Mouse (Mus musculus) megakaryocyte, embryonic 14.5 days (primary cell): ENCODE results near the gene Armc5. TPM values are rescaled to one million over a fixed set of nuclear protein-coding genes. Genes with fewer than 3 reads are reported as not detected.

Experiments
- H3K27me3 ChIP-seq: replicated peaks from 2 replicates; pipeline ENCODE3; 2012; ENCODE audit warnings: inconsistent platforms
- H3K36me3 ChIP-seq: replicated peaks from 2 replicates; pipeline ENCODE3; 2012; ENCODE audit warnings: low read length, inconsistent platforms, mixed read lengths
- H3K4me1 ChIP-seq: 2 replicates; pipeline ENCODE4 v1.6.1; 2012; ENCODE audit warnings: inconsistent platforms
- H3K4me3 ChIP-seq: replicated peaks from 2 replicates; pipeline ENCODE3; 2012; ENCODE audit warnings: moderate library complexity, mild to moderate bottlenecking, inconsistent platforms
- H3K9me3 ChIP-seq: 2 replicates; pipeline ENCODE4 v1.6.1; 2012; ENCODE audit warnings: inconsistent platforms
- FLI1 ChIP-seq: IDR thresholded peaks from 2 replicates; pipeline ENCODE4 v1.6.1; 2012; ENCODE audit warnings: low read length, inconsistent platforms, mixed read lengths
- GATA1 ChIP-seq: IDR thresholded peaks from 3 replicates; pipeline ENCODE4 v1.6.1; 2012; ENCODE audit warnings: mixed read lengths, low read length, inconsistent platforms, borderline replicate concordance
- polyA plus RNA-seq: library from polyadenylated mRNA; stranded (reverse); fragments of >175 nt; gene quantifications from 2 replicates; pipeline ENCODE4 v1.2.3, GENCODE M21; 2012; ENCODE audit warnings: low replicate concordance; ENCODE audit not compliant: insufficient read depth

Gene Armc5
- polyA plus RNA-seq, 1 experiment = 23.8 TPM

DNA sequence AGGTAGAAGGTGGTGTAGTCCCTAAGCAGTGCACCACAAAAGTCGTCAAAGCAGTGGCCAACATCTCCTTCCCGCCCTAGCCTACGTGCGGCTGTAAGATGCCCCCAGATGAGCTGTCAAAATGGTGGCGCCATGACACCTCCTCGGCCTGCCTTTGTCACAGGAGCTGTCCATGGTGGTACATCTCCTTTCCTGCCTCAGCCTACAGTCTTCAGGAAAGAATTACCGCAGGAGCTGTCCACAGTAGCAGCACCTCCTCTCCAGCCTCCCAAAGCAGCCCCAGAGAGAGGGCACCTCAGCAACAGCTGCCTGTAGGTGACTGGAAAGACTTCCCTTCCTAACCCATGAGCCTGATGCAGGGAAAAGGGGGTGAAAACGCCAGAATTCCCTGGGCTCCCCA is 5.4 kb upstream of the Armc5 start:
- TF ChIP-seq FLI1 (no peak), GATA1 (no peak)
- Histone ChIP-seq H3K4me3 (peak overlapping the region; percentile 31), H3K36me3 (peaks cover 8% of the 10 kb centered on the region)

DNA sequence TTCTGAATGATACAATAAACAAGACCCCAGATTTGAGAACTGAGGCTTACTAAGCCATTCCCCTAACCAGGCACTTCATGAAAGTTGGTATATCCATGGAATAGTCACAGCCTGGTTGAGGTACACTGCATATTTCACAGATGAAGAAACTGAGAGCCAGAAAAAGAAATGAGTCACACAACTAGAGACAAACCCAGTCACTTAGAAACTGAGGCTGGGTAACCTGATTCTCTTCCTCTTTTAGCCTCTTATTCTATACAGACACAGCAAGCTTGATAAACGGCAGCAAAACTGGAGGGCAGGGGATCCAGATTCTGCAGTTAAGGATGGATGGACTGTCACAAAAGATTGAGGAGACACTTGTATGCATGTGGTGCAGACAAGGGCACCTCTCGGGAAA is 2.3 kb upstream of the Armc5 start:
- Histone ChIP-seq H3K4me1 (peaks cover 31% of the 10 kb centered on the region), H3K27me3 (peaks cover 2% of the 10 kb centered on the region), H3K36me3 (peaks cover 15% of the 10 kb centered on the region), H3K9me3 (peaks cover 7% of the 10 kb centered on the region), H3K4me3 (no peak overlapping the region)
- TF ChIP-seq FLI1 (no peak), GATA1 (no peak)

More for the DNA sequence above, 5.4 kb upstream of the Armc5 start:
- peaks cover 4% of the 10 kb centered on the region for H3K27me3 ChIP-seq
- peaks cover 10% of the 10 kb centered on the region for H3K9me3 ChIP-seq
- peaks cover 14% of the 10 kb centered on the region for H3K4me1 ChIP-seq

DNA sequence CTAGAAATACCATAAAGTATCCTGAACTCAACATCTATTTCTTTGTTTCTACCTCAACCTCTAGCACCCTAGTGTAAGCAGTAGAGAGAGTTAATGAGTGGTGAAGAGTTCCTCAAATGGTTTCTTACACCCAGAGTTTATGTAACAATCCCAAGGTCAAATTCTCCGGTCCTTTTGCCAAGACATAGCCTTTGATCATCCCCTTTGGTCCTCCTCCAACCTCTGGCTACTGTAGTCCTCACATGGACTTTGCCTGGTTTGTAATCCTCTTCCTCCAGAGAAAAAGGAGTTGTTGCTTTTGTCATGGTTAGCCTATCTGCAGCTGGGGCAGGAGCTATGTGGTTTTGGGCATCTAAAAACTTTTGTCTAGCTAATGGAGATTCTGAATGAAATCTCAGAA is 1.7 kb upstream of the Armc5 start:
- TF ChIP-seq FLI1 (no peak), GATA1 (no peak)
- peaks cover 38% of the 10 kb centered on the region for H3K4me1 ChIP-seq
- H3K36me3 ChIP-seq = peaks cover 22% of the 10 kb centered on the region
- H3K9me3 ChIP-seq = peaks cover 7% of the 10 kb centered on the region
- H3K4me3 ChIP-seq = no peak overlapping the region
- peaks cover 2% of the 10 kb centered on the region for H3K27me3 ChIP-seq

DNA sequence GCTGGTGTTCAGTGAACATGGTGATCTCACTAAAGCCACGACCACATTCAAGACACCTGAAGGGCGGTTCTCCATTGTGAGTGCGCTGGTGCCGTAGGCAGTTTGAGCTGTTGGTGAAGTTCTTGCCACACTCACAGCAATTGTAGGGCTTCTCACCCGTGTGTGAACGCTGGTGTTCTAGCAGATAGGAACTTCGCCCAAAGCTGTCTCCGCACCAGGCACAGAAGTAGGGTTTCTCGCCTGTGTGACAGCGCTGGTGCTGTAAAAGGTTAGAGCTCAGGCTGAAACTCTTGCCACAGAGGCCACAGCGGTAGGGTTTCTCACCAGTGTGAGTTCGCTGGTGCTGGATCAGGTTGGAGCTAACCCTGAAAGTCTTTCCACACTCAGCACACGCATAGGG is 716 bp upstream of the Armc5 start:
- peaks cover 5% of the 10 kb centered on the region for H3K9me3 ChIP-seq
- peaks cover 2% of the 10 kb centered on the region for H3K27me3 ChIP-seq
- H3K4me1 ChIP-seq = peaks cover 47% of the 10 kb centered on the region
- H3K36me3 ChIP-seq = peaks cover 32% of the 10 kb centered on the region
- H3K4me3 ChIP-seq = no peak overlapping the region
- TF ChIP-seq GATA1 (no peak), FLI1 (no peak)

DNA sequence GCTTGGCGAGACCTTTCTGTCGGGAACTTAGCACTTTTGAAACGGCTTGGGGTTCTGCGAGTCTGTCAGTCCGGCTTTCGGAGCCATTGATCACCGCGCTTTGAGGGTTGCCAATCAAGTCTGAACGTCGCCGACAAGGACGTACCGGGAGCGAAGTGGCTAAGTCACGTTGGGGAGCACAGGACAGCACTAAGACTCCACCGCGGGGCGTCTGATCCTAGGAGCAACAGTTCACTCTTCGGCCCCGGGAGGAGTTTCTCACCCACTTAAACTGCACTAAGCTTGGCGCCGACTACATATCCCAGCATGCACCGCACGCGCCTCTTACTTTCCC is 418 bp downstream of the Armc5 start:
- H3K4me3 ChIP-seq = peak overlapping the region; percentile 96
- peaks cover 43% of the 10 kb centered on the region for H3K36me3 ChIP-seq
- peaks cover 52% of the 10 kb centered on the region for H3K4me1 ChIP-seq
- no peaks in the 10 kb centered on the region for H3K27me3 ChIP-seq
- H3K9me3 ChIP-seq = no peaks in the 10 kb centered on the region
- TF ChIP-seq GATA1 = no peak
- TF ChIP-seq FLI1 = no peak

DNA sequence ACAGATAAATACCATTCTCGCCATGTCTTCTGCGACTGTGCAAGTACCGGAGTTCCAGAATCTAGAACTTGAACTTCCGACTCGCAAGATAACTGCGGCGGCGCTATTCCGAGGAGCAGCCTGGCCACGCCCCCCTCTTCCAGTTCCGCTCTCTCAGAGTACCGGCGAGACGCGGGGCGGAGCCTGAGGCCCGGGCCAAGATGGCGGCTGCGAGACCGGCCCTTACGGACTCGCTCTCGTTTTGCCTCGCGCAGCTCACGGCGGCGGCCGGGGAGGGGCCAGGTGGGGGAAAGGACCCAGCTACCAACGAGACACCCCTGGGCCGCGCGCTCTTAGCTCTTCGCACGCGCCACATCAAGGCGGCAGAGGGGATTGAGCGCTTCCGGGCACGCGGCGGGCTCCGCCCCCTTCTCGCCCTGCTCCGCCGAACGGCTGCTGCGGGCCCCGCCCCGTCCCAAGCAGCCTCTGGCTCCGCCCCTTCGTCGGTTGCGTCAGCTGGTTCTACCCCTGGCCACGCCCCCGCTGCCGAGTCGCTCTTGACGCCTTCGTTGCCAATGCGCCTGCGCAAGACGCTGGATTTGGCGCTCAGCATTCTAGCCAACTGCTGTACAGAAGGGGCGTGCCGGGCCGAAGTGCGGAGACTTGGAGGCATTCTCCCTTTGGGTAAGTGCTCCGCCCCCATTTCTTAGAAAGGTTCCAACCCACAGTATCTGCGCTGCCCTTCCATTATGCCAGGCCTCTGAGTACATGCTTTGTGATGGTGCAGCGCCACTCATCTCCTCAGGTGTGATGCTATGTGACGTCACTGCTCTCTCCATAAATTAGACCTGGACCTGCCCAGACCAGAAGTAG is 1.0 kb downstream of the Armc5 start, which contains the start of gene 9130023H24Rik:
Gene 9130023H24Rik (minus strand): TSS at position 105 of the 852 bp plus-strand sequence.
- no peak for TF ChIP-seq FLI1
- no peak for TF ChIP-seq GATA1
- no peaks in the 10 kb centered on the region for H3K9me3 ChIP-seq
- H3K4me1 ChIP-seq = peaks cover 52% of the 10 kb centered on the region
- peak within 1 kb of the TSS; percentile 96 for H3K4me3 ChIP-seq
- no peaks in the 10 kb centered on the region for H3K27me3 ChIP-seq
- peaks cover 49% of the 10 kb centered on the region for H3K36me3 ChIP-seq

DNA sequence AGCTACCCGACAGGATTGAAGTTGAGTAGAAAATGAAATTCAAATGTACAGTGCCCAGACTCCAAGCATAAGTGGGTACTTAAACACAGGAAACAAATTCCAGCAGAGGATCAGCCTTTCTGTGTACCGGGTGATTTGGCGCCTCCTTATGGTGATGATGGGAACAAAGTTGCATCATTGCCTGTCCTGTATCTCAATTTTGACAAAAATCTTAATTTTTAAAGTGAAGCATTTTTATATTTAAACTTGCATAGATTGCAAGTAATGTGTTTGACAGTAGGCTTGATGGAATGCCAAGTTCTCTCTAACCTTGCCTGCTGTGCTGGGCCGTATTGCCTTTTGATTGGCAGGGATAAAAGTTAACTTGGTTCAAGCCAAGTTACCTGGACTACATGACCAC is 1.8 kb downstream of the Armc5 start:
- peaks cover 52% of the 10 kb centered on the region for H3K4me1 ChIP-seq
- peaks cover 54% of the 10 kb centered on the region for H3K36me3 ChIP-seq
- H3K27me3 ChIP-seq = no peaks in the 10 kb centered on the region
- no peaks in the 10 kb centered on the region for H3K9me3 ChIP-seq
- peak overlapping the region; percentile 96 for H3K4me3 ChIP-seq
- TF ChIP-seq FLI1 = no peak
- no peak for TF ChIP-seq GATA1

DNA sequence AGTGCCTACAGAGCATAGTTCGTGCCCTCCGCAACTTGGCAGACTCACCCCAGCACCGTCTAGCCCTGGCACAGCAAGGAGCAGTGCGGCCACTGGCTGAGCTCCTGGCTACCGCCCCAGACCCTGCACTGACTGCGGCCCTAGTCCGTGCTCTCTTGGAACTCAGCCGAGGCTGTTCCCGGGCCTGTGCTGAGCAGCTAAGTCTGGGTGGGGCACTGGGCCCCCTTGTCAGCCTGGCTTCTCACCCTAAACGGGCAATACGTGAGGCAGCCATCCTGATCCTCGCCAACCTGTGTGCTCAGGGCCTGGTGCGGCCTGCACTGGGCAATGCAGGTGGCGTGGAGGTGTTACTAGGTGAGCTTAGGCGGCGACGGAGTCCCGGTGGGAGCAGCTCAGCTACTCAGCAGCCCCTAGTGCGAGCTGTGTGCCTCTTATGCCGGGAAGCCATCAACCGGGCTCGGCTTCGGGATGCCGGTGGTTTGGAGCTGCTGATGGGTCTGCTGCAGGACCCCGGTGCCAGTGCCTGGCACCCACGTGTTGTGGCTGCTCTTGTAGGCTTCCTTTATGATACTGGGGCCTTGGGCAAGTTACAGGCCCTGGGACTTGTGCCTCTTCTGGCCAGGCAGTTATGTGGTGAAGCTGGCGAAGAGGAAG is 3.1 kb downstream of the Armc5 start:
- Histone ChIP-seq H3K9me3 (no peaks in the 10 kb centered on the region), H3K27me3 (no peaks in the 10 kb centered on the region), H3K4me1 (peaks cover 47% of the 10 kb centered on the region), H3K36me3 (peaks cover 67% of the 10 kb centered on the region), H3K4me3 (peak overlapping the region; percentile 29)
- TF ChIP-seq FLI1 (no peak), GATA1 (no peak)

DNA sequence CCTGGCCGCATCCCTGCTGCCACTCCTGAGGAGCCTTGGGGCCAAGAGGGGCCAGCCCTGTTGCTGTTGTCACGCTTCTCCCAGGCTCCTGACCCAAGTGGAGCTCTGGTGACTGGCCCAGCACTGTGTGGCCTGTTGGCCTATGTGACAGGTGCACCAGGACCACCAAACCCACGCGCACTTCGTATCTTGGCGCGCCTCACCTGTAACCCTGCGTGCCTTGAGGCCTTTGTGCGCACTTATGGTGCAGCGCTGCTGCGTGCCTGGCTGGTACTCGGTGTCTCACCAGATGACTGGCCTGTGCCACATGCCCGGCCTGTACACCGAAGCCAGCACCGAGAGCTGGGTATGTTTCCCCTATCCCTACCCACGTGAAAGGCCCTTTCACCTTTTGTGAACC is 5.2 kb downstream of the Armc5 start:
- Histone ChIP-seq H3K36me3 (peaks cover 65% of the 10 kb centered on the region), H3K9me3 (no peaks in the 10 kb centered on the region), H3K4me3 (no peak overlapping the region), H3K4me1 (peaks cover 44% of the 10 kb centered on the region), H3K27me3 (peaks cover 2% of the 10 kb centered on the region)
- TF ChIP-seq FLI1 (no peak), GATA1 (no peak)

DNA sequence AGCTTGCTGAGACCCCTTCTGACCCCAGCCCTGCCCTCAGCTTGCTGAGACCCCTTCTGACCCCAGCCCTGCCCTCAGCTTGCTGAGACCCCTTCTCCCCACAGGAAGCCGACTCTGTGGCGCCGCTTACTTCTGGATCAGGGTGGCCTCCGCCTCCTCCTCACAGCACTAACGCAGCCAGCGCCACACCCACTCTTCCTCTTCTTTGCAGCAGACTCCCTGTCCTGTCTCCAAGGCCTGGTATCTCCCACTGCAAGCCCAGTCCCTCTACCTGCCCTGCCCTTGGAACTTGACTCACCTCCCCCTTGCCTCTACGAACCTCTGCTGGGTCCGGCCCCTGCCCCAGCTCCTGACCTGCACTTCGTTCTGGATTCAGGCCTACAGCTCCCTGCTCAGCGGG is 6.8 kb downstream of the Armc5 start:
- Histone ChIP-seq H3K36me3 (peaks cover 65% of the 10 kb centered on the region), H3K27me3 (peaks cover 10% of the 10 kb centered on the region), H3K4me1 (peaks cover 45% of the 10 kb centered on the region), H3K4me3 (no peak overlapping the region), H3K9me3 (no peaks in the 10 kb centered on the region)
- no peak for TF ChIP-seq GATA1
- no peak for TF ChIP-seq FLI1
